Mouse (Mus musculus) hindbrain, embryonic 16.5 days (tissue): ENCODE measurements around the gene Psmb2. TPM values are rescaled to one million over a fixed set of nuclear protein-coding genes. Genes with fewer than 3 reads are reported as not detected.

Source experiments
- ATAC-seq: fragments of 200-750 bp; cut with Nextera tagmentation; 2 replicates; pipeline ENCODE4 v1.8.0; 2017; ENCODE audit warnings: moderate TSS enrichment, moderate library complexity
- H3K27ac ChIP-seq: fragments of 300-500 bp; sonication (generic); 2 replicates; pipeline ENCODE4 v1.5.1; 2014; ENCODE audit warnings: low read depth, mild to moderate bottlenecking, control low read depth, low read length, moderate library complexity
- H3K27me3 ChIP-seq: fragments of 300-500 bp; sonication (generic); replicated peaks from 2 replicates; pipeline ENCODE4 v1.6.1; 2014; ENCODE audit warnings: low read length; ENCODE audit not compliant: control insufficient read depth, insufficient read depth
- H3K36me3 ChIP-seq: fragments of 300-500 bp; sonication (generic); 2 replicates; pipeline ENCODE4 v1.6.1; 2014; ENCODE audit warnings: mild to moderate bottlenecking, low read length, moderate library complexity, mixed read lengths; ENCODE audit not compliant: control insufficient read depth, insufficient read depth
- H3K4me1 ChIP-seq: fragments of 300-500 bp; sonication (generic); 2 replicates; pipeline ENCODE4 v1.6.1; 2014; ENCODE audit warnings: low read depth, low read length; ENCODE audit not compliant: control insufficient read depth, insufficient read depth
- H3K4me2 ChIP-seq: fragments of 300-500 bp; sonication (generic); 2 replicates; pipeline ENCODE4 v1.6.1; 2014; ENCODE audit warnings: mild to moderate bottlenecking, low read length, control low read depth, moderate library complexity
- H3K4me3 ChIP-seq: fragments of 300-500 bp; sonication (generic); 2 replicates; pipeline ENCODE4 v1.5.1; 2014; ENCODE audit warnings: mild to moderate bottlenecking, low read length, control low read depth, moderate library complexity
- H3K9ac ChIP-seq: fragments of 300-500 bp; sonication (generic); 2 replicates; pipeline ENCODE4 v1.6.1; 2014; ENCODE audit warnings: low read depth, mild to moderate bottlenecking, control low read depth, low read length, moderate library complexity
- H3K9me3 ChIP-seq: fragments of 300-500 bp; sonication (generic); 2 replicates; pipeline ENCODE4 v1.6.1; 2014; ENCODE audit warnings: mild to moderate bottlenecking, low read length, moderate library complexity; ENCODE audit not compliant: control insufficient read depth
- WGBS: fragments of 180-500 bp; shearing (Covaris S2); extraction: QIAGEN DNeasy Blood & Tissue Kit; methylation state at CpG from one replicate; pipeline ENCODE4 v1.1.7; 2014; 5-methylcytosine and 5-hydroxymethylcytosine counted together
- polyA plus RNA-seq: library from polyadenylated mRNA; unstranded; fragments of >200 nt; fragmentation: Nextera tagmentation; extraction: Ambion mirVana; gene quantifications from 2 replicates; pipeline ENCODE4 v1.2.1, GENCODE M21; 2015

Gene Psmb2
- polyA plus RNA-seq, 1 experiment from 2014 or later: 420 TPM

DNA sequence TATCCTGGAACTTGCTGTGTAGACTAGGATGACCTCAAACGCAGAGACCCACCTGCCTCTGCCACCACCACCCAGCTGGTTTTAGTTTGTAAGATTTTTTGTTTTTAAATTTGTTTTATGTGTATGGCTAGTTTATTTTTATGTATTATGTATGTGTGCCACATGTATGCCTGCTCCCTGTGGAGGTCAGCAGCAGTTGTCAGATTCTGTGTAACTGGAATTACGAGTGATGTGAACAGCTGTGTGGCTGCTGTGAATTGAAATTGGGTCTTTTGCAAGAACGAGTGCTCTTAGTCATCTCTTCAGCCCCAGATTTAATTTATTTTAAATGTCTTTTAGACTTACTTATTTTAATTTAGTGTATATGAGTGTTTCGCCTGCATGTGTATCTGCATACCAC, 19.5 kb downstream of the Psmb2 start:
- Histone ChIP-seq H3K36me3 (peaks cover 6% of the 10 kb centered on the region), H3K4me1 (no peaks in the 10 kb centered on the region), H3K4me2 (no peak overlapping the region), H3K9me3 (no peaks in the 10 kb centered on the region), H3K9ac (no peak overlapping the region), H3K27me3 (no peaks in the 10 kb centered on the region), H3K4me3 (no peak overlapping the region), H3K27ac (no peak overlapping the region)
- ATAC-seq: no peak
- WGBS: 90% methylated on average over 4 of the region's 4 CpGs

DNA sequence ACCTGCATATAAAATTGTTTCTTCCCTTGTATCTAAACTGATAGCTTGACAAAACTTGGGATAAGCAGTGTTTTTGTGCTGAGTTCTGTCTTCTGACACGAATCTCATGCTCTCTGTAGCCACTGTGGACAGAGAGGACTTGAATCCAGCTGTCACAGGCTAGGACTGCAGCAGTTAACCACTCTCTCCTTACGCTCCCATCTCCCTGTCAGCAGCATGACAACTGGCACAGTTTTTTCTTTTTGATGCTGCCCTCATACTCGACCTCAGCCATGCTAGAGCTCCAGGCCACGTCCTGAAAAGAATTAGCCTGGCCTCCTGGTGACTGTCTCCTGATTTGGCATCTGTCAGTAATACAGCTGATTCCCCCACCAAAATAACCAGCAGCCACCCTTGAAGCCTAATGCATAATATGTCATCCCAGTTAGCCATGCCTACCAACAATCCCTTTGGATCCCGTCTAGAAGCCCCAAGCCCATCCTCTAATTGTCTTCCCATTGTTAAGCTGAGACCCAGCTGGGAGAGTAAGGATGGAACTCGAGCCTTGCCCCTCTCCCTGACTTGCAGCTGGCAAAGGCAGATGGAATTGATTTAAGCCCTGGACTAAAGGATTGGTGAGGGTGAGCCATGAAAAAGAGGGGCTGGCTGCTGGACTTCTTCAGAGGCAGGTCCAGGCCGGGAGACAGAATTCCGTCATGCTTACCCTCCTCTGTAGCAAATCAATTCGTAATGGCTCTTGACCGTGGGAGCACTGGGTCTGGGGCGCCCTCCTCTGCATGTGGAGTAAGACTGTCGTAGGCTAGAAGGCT, 29.4 kb downstream of the Psmb2 start:
- Histone ChIP-seq H3K4me1 (no peaks in the 10 kb centered on the region), H3K27ac (no peak overlapping the region), H3K36me3 (peaks cover 37% of the 10 kb centered on the region), H3K4me3 (no peak overlapping the region), H3K4me2 (no peak overlapping the region), H3K9ac (no peak overlapping the region), H3K27me3 (no peaks in the 10 kb centered on the region), H3K9me3 (no peaks in the 10 kb centered on the region)
- peak; percentile 50; the same call in 1 of the 2 replicates for ATAC-seq
- WGBS: 30% methylated on average over 12 of the region's 12 CpGs

DNA sequence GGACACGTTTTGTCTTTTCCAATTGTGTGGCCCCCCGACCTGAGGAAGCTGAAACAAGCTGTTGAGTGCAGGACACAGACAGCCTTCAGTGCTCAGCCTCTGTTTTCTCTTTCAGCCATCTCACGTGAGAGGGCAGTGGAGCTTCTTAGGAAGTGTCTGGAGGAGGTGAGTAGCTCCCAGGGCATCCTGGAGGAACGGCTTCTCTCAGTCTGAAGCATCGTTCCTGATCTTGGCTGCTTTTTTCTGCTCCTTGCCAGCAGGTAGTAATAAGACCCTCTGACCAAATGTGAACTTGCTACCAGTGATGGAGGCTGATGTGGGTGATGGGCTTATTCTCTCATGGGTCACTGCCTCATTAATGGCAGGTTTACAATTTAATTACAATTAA, 30.0 kb downstream of the Psmb2 start:
- Histone ChIP-seq H3K27me3 (no peaks in the 10 kb centered on the region), H3K9me3 (no peaks in the 10 kb centered on the region), H3K4me1 (no peaks in the 10 kb centered on the region), H3K4me2 (no peak overlapping the region), H3K36me3 (peaks cover 41% of the 10 kb centered on the region), H3K9ac (no peak overlapping the region), H3K27ac (no peak overlapping the region), H3K4me3 (no peak overlapping the region)
- 38% methylated on average over 5 of the region's 5 CpGs for WGBS
- ATAC-seq: no peak

DNA sequence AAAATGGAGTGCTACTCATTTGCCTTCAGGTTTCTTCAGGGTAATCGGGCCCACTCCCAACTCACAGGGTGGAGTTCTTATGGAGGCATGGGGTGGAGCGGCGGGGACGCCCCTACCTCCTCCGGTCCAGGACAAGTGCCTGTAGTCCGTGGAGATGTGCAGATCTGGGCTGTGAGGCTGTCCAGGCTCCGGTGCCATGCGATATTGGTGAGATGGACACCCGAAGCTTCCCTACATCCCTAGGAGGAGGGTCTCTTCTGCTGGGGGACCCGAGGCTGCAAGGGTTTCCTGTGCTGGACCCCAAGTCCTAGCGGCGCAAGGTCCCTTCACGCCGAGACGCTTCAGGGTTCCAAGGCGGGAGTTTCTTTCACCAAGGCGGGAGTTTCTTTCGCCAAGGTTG, 54.7 kb downstream of the Psmb2 start:
- ATAC-seq: no peak
- H3K9ac ChIP-seq: no peak overlapping the region
- no peaks in the 10 kb centered on the region for H3K9me3 ChIP-seq
- H3K36me3 ChIP-seq: no peaks in the 10 kb centered on the region
- peaks cover 51% of the 10 kb centered on the region for H3K27me3 ChIP-seq
- H3K4me1 ChIP-seq: peaks cover 11% of the 10 kb centered on the region
- H3K27ac ChIP-seq: no peak overlapping the region
- peak overlapping the region; percentile 11; the same call in 1 of the 2 replicates for H3K4me3 ChIP-seq
- peak overlapping the region; percentile 18; the same call in 1 of the 2 replicates for H3K4me2 ChIP-seq
- 3% methylated on average over 18 of the region's 18 CpGs for WGBS

DNA sequence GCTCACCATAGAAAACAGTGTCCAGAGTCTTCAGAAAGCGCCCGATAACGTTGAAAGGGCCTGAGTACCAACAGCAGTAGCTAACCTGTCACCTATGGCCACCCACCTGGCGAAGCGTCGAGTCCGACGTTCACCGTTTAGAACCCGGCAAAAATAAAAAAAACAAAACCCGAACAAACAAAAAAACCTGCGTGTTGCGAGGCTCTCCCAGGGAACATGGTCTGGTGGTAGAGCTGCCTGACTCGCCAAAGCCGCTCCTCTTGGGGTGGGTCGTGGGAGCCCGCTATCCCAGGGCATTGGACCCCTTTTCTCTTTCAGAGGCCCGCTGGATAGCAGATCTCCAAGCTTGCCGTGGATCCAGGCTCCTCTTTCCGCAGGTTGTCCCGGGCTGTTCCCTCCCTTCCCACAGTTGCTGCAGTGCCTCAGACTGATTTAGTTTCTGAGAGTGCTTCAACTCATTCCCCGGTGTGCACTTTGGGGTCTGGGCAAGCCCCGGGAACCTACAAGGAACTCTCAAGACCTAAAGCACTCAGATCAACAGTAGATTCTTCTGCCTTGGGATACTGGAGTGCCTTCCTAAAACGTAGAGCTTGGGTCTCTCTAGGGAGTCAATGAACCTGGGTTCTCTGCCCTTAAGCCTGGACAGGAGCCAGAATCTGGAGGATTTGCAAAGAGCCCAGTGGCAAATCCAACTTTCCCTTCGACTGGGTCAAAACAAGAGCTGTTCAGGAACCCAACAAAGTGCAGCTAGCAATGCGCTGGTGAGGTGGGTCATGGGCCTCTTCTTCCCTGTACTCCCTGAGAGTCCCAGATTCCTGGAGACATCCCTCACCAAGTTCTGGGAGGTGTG, 55.3 kb downstream of the Psmb2 start:
- H3K4me1 ChIP-seq: peaks cover 11% of the 10 kb centered on the region
- no peaks in the 10 kb centered on the region for H3K9me3 ChIP-seq
- no peaks in the 10 kb centered on the region for H3K36me3 ChIP-seq
- H3K27ac ChIP-seq: no peak overlapping the region
- H3K9ac ChIP-seq: no peak overlapping the region
- no peak overlapping the region; the same call in 1 of the 2 replicates for H3K4me2 ChIP-seq
- H3K4me3 ChIP-seq: peak overlapping the region; percentile 11; the same call in 1 of the 2 replicates
- no peak for ATAC-seq
- 2% methylated on average over 26 of the region's 26 CpGs for WGBS
- H3K27me3 ChIP-seq: peaks cover 55% of the 10 kb centered on the region

DNA sequence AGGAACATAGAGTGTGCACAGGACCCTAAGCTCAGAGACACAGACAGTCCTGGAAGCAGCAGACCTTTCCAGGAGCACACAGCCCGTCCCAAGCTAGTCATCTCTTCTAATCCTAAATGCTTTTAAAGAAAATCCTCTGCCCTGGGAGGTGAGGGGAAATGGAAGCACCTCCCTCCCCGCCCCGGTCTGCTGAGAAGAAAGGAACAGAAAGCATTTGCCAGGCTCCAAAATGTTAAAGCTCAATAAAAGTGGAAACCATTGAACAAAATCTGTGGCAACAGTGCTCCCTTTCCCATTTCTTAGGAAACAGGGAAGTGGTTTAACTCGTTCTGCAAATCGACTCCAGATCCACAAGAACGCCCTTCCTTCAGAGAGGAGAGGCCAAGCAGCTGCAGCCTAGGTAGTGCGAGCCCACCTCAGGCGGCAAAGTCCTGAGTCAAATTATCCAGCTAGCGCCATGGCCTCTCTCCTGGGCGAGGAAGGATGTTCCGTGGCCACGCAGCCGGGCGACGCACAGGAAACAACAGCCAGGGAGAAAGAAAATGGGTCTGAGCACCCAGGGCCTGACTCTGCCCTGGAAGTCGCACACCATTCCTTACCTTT, 56.7 kb downstream of the Psmb2 start:
- H3K4me3 ChIP-seq: no peak overlapping the region
- no peak overlapping the region for H3K4me2 ChIP-seq

DNA sequence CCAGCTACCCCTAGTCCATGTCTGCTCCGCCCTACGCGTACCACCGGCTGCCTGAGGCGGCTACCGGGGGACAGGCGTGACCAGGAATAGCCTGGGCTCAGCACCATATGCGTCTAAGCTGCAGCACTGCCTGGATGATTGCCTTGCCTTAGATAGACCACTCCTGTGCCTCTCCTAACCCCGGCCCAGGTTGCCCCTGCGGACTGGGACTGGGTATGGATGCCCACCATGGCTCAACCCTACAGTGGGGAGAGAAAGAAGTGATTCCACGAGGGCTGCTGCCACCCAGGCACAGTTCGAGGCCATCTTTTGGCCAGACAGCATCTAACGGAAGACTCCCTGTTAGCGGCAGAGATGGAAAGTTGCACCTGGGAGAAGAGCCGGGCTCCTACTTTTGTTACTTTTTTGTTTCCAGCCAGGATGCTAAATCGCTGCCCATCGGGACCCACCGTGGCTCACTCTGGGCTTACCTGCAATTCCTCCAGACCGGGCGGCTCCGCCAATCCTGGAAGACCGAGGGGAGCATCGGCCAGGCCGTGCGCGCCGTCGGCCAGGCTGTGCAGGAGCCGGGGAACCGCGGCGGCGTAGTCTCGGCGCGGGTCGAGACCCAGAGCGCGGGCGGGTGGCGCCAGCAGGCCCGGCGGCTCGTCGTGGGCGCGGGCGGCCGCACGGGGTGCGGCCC, 57.4 kb downstream of the Psmb2 start:
- Histone ChIP-seq H3K4me1 (peaks cover 11% of the 10 kb centered on the region), H3K4me2 (peak overlapping the region; percentile 55), H3K27me3 (peaks cover 66% of the 10 kb centered on the region), H3K9ac (no peak overlapping the region), H3K27ac (no peak overlapping the region), H3K36me3 (no peaks in the 10 kb centered on the region), H3K4me3 (peak overlapping the region; percentile 32), H3K9me3 (no peaks in the 10 kb centered on the region)
- WGBS: 3% methylated on average over 48 of the region's 51 CpGs
- ATAC-seq: no peak

More for the DNA sequence above, 56.7 kb downstream of the Psmb2 start:
- 4% methylated on average over 16 of the region's 16 CpGs for WGBS
- Histone ChIP-seq H3K36me3 (no peaks in the 10 kb centered on the region), H3K9me3 (no peaks in the 10 kb centered on the region), H3K9ac (no peak overlapping the region), H3K4me1 (peaks cover 11% of the 10 kb centered on the region), H3K27me3 (peaks cover 68% of the 10 kb centered on the region), H3K27ac (no peak overlapping the region)
- ATAC-seq: no peak

DNA sequence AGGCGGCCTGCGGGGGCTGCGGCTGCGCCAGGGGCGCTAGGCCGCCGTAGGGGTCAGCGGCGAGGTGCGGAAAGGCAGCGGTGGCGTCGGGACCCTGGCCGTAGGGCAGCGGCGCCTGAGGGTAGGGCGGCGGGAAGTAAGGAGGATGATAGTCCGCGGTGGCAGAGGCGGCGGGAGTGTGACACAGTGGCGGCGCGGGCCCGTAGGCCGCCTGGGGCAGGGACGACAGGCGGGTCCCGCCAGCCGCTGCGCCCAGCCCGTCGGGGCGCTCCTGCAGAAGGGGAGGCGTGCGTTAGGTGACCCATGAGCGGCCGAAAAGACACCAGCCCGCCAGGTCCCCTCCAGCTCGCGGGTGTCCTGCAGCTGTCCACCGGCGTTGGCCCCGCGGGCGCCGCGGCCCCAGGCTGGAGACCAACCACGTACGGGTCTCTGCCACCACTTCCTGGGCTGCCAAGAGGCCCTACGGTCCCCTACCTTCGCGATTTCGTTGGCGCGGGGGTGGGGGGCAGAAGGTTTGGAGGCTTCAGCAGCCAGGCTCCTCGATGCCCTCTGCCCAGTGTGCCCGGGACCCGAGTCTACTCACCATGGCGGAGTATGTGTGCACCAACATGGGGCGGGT, 58.1 kb downstream of the Psmb2 start:
- Histone ChIP-seq H3K36me3 (no peaks in the 10 kb centered on the region), H3K27me3 (peaks cover 61% of the 10 kb centered on the region), H3K4me2 (peak overlapping the region; percentile 55), H3K27ac (no peak overlapping the region), H3K4me1 (peaks cover 11% of the 10 kb centered on the region), H3K9me3 (no peaks in the 10 kb centered on the region), H3K9ac (no peak overlapping the region), H3K4me3 (peak overlapping the region; percentile 32)
- ATAC-seq: no peak
- 2% methylated on average over 52 of the region's 62 CpGs for WGBS
